Mouse (Mus musculus) splenic B cell, adult 2 months (primary cell): ENCODE measurements around the gene Olfr693.
"Not testable (repeated sequence)": the region's sequence is repeated elsewhere in the genome, so short reads cannot be mapped to it uniquely, and the experiment has no call there.

ENCODE experiments used
- DNase-seq: peaks from one replicate; pipeline ENCODE4 v3.0.0-alpha.2; 2011; ENCODE audit warnings: low read depth, low spot score
- H3K27me3 ChIP-seq: 2 replicates; pipeline ENCODE4 v1.6.1; 2012; ENCODE audit warnings: mild to moderate bottlenecking, low read length, moderate library complexity, mixed read lengths; ENCODE audit not compliant: control insufficient read depth, poor library complexity, insufficient read depth, severe bottlenecking
- H3K36me3 ChIP-seq: 2 replicates; pipeline ENCODE4 v1.6.1; 2012; ENCODE audit warnings: mild to moderate bottlenecking, low read length, moderate library complexity, mixed read lengths; ENCODE audit not compliant: control insufficient read depth, poor library complexity, insufficient read depth, severe bottlenecking

Gene Olfr693

DNA sequence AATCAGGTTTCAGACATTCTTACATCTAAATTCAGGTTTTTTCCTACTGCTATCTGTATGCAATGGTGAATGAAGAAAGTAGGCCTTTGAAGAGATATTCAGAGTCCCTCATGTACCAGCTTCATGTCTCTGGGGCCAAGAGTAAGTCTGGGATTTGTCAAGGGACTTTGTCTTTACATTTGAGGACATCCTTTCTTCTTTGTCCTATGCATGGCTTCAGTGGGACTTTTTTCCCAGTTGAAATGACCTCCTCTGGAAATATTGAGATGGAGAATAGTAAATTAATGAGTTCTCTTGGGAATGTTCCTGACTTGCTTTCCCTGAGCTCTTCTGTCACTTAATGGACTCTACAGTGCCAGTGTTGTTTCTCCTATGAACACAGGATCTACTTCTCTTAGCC, at the start of gene Olfr693:
Gene Olfr693, minus strand, starts transcription at position 101 of the 400 bp plus-strand sequence.
- H3K36me3 ChIP-seq = no peaks in the 10 kb centered on the region
- DNase-seq = no peak
- H3K27me3 ChIP-seq = no peaks in the 10 kb centered on the region

DNA sequence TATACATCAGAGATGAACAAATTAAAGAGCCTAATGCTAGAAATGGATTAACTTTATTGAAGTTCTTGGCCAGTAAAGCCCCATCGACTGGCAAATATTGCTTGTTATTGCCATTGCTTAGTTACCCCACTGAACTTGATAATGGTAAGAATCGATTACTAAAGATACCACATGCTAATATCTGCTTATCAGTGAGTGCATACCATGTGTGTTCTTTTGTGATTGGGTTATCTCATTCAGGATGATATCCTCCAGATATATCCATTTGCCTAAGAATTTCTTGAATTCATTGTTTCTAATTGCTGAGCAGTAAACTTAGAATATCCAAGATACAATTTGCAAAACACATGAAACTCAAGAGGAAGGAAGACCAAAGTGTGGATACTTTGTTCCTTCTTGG, 45.3 kb upstream of the Olfr693 start:
- not testable (repeated sequence) for H3K36me3 ChIP-seq, H3K27me3 ChIP-seq, DNase-seq

DNA sequence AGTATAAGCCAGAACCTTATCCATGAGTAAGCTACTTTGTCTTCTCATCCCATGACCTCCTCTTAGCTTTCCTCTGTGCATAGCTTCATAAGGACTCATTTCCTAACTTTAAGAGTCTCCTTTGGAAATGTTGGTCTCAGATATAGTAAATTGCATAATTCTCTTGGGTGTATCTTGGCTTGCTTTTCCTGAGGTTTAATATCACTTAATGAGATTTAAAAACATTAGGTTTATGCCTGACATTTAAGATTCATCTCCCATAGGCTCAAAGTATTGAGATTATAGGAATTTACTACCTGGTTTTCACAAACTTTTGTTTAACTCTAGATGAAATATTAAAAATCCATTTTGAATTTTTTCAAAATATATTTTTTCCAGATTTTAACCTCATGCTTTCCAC, 35.9 kb upstream of the Olfr693 start, which contains the start of gene Olfr695:
Gene Olfr695, minus strand, starts transcription at position 101 of the 400 bp plus-strand sequence.
- Histone ChIP-seq H3K36me3 (no peaks in the 10 kb centered on the region), H3K27me3 (no peaks in the 10 kb centered on the region)
- no peak for DNase-seq

DNA sequence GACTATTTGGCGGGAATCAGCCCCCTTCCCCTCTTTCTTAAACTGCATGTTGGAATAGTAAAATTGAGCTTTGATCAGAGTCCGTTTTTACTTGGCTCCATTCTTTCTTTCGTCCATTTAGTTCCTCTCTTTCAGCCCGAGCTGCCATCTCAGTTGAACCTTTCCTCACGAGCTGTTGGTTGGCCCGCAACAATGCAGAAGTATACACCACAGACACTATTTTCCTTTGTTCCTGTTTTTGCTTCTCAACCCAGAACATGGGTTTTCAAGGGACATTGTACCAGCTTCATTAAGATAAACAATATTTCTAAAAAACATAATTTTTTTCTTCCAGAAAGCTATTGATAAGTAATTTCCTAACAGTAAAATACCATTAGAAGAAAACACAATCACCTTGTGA, 31.1 kb upstream of the Olfr693 start:
- DNase-seq = peak; percentile 27
- Histone ChIP-seq H3K36me3 (no peaks in the 10 kb centered on the region), H3K27me3 (no peaks in the 10 kb centered on the region)

DNA sequence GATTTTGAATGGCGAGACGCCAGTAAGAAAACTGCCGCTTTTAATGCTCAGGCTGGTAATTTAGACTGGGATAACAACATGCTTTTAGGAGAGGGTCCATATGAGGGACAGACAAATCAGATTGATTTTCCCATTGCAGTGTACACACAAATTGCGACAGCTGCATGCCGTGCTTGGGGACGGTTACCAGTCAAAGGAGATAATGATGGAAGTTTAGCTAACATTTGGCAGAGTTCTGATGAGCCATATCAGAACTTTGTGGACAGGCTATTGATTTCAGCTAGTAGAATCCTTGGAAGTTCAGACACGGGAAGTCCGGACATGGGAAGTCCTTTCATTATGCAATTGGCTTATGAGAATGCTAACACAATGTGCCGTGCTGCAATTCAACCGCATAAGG, 27.3 kb upstream of the Olfr693 start:
- H3K27me3 ChIP-seq, DNase-seq, H3K36me3 ChIP-seq: not testable (repeated sequence)

DNA sequence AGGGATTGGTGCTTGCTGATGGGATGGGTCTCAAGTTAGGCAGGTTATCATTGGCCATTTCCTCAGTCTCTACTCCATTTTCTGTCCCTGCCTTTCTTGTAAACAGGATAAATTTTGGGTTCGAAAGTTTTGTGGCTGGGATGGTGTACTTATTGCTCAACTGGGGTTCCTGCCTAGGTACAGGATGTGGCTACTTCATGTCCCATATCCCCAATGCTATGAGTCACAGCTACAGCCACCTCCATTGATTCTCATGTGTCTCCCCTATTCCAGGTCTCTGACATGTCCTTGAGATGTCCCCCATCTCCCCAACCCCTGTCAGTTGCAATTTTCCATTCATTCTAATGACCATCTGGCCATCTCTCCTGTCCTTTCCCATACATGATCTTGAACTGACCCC, 16.5 kb upstream of the Olfr693 start:
- no peak for DNase-seq
- no peaks in the 10 kb centered on the region for H3K27me3 ChIP-seq
- H3K36me3 ChIP-seq = no peaks in the 10 kb centered on the region

DNA sequence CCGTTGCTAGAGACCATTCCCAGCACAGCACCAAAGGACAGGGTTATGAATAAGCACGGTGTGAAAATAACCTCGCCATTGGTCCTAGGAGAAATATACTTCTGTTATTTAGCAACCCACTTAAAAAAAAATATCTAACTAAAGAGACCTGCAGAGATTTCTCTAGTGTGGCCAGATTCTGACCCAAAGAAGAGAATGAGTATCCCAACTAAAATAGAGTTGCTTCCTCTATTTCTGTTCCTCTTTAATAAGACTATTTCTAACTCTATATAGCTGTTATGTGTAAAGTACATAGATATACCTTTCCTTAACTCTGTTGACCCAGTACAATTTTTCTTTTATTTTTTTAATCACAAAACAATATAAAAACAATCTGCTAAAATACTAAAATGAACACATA, 12.6 kb upstream of the Olfr693 start:
- no peak for DNase-seq

DNA sequence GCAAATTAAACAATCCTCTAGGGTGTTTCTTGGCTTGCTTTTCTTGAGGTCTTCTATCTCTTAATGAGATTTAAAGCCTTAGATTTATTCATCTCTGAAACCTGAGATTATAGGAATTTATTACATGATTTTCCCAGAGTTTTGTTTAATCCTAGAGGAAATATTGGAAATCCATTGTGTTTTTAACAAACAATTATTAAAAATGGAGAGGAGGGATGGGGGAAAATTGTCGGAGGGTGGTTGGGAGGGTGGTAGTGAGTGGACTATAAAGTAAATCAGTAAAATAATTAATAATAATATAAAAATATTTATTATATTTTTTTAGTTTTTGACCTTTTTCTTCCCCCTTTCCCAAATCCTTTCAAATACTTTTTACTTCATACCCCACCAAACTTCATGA, 11.3 kb upstream of the Olfr693 start, which contains the start of gene Olfr694:
Gene Olfr694, minus strand, starts transcription at position 101 of the 400 bp plus-strand sequence.
- no peak for DNase-seq
- H3K36me3 ChIP-seq = no peaks in the 10 kb centered on the region
- no peaks in the 10 kb centered on the region; the same call in 1 of the 2 replicates for H3K27me3 ChIP-seq

More for the DNA sequence above, 12.6 kb upstream of the Olfr693 start:
- H3K27me3 ChIP-seq = no peaks in the 10 kb centered on the region
- no peaks in the 10 kb centered on the region for H3K36me3 ChIP-seq

DNA sequence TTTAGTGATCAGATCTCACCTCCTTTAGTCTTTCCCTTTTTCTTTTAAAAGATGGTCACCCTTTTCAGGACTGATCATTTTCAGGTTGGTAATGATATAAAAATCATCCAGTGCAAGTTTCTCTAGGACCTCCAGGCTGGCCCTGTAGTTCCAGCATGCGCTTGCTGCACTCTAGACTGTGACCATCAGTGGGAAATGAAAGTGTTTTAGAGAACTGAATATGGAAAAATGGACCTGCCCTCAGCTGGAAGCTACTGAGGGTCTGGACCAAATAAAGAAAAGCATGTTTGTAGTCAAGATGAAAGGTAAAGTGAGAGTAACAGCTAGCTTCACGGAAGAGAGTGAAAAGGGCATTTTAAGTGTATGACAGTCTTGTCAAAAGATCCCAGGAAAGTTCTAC, 5.0 kb upstream of the Olfr693 start:
- DNase-seq = no peak
- no peaks in the 10 kb centered on the region; the same call in 1 of the 2 replicates for H3K27me3 ChIP-seq
- no peaks in the 10 kb centered on the region for H3K36me3 ChIP-seq

DNA sequence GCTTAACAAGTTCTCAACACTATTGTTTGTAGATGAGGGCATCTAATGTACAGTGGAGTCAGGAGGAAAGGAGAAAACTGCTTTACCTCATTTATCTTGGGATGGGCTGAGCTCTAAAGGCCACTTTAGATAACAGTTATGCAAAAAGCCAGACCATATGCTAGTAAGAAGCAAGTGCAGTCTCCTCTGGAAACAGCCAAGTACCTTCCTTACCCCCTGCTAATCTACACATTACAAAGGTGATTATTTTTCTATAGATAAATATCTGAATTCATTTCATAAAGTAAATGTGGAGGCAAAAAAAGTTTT, 28.1 kb downstream of the Olfr693 start:
- H3K27me3 ChIP-seq = no peaks in the 10 kb centered on the region
- no peaks in the 10 kb centered on the region for H3K36me3 ChIP-seq
- no peak for DNase-seq

DNA sequence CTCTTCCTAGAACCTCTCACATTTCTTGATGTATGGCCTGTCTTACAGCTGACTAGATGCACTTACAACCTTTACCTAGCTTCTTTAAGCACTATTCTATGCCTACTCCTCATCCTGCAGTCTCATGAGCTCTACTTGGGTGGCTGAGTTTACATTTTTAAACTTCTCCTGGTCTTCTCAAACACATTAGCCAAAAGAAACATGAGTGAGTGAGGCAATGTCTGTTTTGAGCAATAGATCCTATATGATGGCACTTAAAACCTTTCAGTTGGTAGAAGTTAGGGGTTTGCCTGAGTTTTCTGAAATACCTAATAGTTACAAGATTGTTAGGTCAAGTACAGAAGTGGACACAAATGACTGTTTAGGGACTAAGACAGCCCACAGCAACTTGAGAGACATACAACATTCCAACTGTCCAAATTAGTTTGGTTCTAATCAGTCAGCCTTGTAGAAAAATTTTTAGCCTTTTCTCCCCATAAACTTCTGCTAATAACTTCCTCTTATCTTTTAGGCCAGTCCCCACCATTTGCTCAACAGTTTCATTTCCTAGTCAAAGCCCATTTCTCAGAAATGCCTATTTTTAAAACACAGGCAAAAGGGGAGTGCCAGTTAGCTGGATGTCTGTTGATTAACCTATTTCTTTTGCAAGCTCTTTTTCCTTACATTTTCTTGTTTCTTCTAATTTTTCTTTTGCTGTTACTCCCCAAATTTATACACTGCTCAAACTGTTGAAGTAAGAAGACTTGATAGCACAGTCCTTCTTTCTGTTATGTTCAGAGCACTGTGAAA, 28.6 kb downstream of the Olfr693 start:
- Histone ChIP-seq H3K36me3 (no peaks in the 10 kb centered on the region), H3K27me3 (no peaks in the 10 kb centered on the region)
- peak; percentile 70 for DNase-seq

DNA sequence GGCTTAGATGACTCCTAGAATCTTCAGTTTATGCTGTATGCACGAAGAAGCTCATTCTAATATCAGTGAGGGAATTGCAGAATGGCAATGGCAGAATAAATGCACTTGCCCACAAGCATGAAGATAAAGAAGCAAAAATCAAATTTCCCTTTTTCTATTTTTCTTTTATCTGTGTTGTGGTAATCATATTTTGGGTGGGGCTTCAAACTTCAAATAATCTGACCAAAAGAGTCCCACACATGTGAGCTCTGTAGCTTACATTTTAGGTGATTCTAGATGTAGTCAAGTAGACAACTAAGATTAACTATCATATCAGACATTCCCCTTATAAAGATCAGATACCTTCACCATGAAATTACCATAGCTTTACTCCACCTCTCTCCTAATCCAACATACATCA, 30.6 kb downstream of the Olfr693 start:
- Histone ChIP-seq H3K36me3 (no peaks in the 10 kb centered on the region), H3K27me3 (no peaks in the 10 kb centered on the region)
- DNase-seq = no peak

DNA sequence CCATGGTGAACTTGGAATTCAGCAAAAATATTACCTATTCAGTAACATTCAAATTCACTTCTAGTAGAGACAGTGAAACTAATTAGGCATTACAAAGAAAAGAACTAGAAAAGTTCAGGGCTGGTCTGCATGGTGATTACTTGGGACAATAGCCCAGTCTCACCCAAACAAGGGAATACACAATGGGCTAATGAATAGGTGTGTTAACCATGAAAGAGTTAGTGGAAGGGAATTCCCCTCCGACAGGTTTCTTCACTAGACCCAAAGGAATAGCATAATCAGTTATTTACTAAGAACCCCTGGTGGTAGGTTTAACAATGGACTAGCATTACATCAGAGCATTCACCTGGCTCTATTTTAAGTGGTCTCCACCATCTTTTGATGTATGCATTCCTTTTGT, 35.1 kb downstream of the Olfr693 start:
- Histone ChIP-seq H3K36me3 (no peaks in the 10 kb centered on the region), H3K27me3 (no peaks in the 10 kb centered on the region)
- peak; percentile 29 for DNase-seq

DNA sequence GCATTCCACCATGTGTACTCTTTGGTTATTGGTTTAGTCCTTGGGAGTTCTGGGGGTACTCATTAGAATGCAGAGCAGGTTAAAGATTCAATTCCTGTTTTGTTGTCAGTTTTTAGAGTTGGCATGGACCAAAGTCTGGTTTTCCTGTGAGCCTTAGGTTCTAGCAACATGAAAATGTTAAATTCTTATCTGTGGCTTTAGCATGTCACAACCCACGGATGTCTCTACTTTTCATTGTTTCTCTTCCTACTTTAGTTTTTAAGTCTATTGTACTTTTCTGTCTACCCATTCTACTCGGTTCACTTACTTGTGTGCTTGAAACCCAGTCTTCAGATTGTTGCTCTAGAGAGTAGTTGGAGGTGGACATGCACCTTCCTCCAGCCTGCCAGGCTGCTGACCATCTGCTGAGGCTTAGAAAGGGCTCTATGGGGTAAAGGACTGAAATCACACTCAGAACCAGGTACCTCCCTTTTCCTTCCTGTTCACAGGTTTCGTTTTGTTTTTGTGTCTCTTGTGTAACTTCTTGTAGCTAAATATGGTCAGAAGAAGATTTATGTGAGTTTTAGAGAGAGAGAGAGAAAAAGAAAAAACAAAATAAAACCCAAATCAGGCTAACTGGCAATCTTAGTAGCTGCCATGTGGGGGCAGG, 36.0 kb downstream of the Olfr693 start:
- no peaks in the 10 kb centered on the region for H3K36me3 ChIP-seq
- H3K27me3 ChIP-seq = no peaks in the 10 kb centered on the region
- DNase-seq = peak; percentile 69

DNA sequence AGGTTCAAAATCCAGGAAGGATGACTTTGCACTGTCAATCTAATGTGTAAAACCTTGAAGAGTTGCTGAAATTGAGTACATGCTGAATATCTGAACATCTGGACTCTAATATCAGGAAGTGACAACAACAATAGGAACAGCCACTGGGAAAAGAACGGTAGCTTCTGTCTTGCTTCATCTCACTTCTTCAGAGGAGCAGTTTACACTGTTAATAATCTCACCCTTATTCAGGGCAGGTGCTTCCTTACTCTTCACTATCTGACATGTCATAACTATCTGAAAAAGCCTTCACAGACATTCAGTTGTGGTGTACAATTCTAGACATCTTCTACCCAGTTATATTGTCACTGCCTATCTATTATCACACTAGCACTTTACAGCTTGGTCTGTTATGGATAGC, 39.5 kb downstream of the Olfr693 start:
- DNase-seq = no peak
- Histone ChIP-seq H3K36me3 (peaks cover 5% of the 10 kb centered on the region; the same call in 1 of the 2 replicates), H3K27me3 (no peaks in the 10 kb centered on the region)
